Mouse (Mus musculus): Measurements from ENCODE around the gene Dazap2.
A peak's percentile ranks its signal among the peaks of the same experiment; 100 is the strongest.

DNA sequence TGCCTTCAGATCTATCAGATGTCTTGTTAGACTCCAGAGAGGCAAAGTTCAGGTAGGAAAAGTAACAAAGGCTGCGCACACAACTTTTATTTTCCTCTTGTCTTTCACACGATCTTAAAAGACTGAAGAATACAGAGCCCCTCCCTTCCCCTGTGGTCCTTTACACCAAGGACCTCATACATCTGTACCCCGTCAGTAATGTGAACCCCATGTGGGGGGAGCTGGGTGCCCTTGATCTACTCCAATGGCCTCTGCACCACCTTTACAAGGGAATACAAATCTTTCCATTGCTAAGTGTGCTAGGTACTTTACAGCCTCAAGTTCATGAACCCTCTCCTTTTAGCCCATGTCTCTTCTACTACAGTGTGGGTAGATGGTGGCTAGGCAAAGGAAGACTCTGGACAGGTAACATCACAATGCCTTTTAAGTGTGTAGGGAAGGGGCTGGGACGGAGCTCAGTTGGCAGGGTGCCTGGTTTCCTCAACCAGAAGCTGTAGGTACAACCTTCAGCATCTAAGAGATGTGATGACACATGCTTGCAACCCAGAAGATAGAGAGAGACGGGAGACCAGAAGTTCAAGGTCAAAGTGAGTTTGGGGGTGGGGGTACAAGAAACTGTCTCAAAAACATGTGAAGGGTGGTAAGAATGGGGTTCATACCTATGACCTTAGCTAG lies 52.9 kb downstream of the Dazap2 start:
- TF ChIP-seq CTCF (IDR thresholded peaks at IDR 0.05 in 2 of 3, conservative IDR thresholded peaks at IDR 0.05 in 1 of 3; ENCODE audit: control insufficient read depth in 1 of 3, insufficient read depth in 1 of 3, low read depth in 2 of 3, low read length in 3 of 3, poor library complexity in 1 of 3, severe bottlenecking in 1 of 3) (no peak), SIN3A (IDR thresholded peaks at IDR 0.05; ENCODE audit: low read length) (no peak; the same call in 1 of the 2 replicates), POLR2A (IDR thresholded peaks at IDR 0.05; ENCODE audit: control insufficient read depth in 1 of 2, insufficient read depth in 1 of 2, low read depth in 1 of 2, low read length in 2 of 2, poor library complexity in 1 of 2) (no peak), GATA1 (IDR thresholded peaks at IDR 0.05; ENCODE audit: low read depth, low read length) (no peak), USF1 (IDR thresholded peaks at IDR 0.05; ENCODE audit: low read depth, low read length) (no peak), UBTF (IDR thresholded peaks at IDR 0.05; ENCODE audit: borderline replicate concordance, insufficient read depth, low read depth, low read length) (no peak), POLR2AphosphoS2 (IDR thresholded peaks at IDR 0.05; ENCODE audit: low read length) (no peak), E2F4 (IDR thresholded peaks at IDR 0.05; ENCODE audit: borderline replicate concordance, low read depth, low read length) (no peak), GABPA (IDR thresholded peaks at IDR 0.05; ENCODE audit: low read depth, low read length) (no peak), BHLHE40 (IDR thresholded peaks at IDR 0.05; ENCODE audit: borderline replicate concordance, low read depth, low read length) (no peak), TCF12 (IDR thresholded peaks at IDR 0.05; ENCODE audit: low read depth, low read length) (peak; percentile 27; the same call in 1 of the 2 replicates), MYC (IDR thresholded peaks at IDR 0.05; ENCODE audit: low read depth, low read length) (no peak; the same call in 1 of the 2 replicates), ZC3H11A (IDR thresholded peaks at IDR 0.05; ENCODE audit: low read depth, low read length) (no peak), MAX (IDR thresholded peaks at IDR 0.05; ENCODE audit: low read length) (no peak)

All from MEL (cell line).